Mouse (Mus musculus) liver, adult 2 months (tissue): ENCODE measurements around the gene Kmt2b.

ENCODE experiments used
- CTCF ChIP-seq: fragments of 200-500 bp; IDR thresholded peaks from 2 replicates; pipeline ENCODE4 v1.5.1; 2011; ENCODE audit warnings: low read depth, low read length, control low read depth
- POLR2A ChIP-seq: fragments of 200-500 bp; IDR thresholded peaks from 2 replicates; pipeline ENCODE4 v1.6.1; 2011; ENCODE audit warnings: low read length, control low read depth; ENCODE audit not compliant: insufficient read depth; ENCODE audit errors: extremely low read depth

DNA sequence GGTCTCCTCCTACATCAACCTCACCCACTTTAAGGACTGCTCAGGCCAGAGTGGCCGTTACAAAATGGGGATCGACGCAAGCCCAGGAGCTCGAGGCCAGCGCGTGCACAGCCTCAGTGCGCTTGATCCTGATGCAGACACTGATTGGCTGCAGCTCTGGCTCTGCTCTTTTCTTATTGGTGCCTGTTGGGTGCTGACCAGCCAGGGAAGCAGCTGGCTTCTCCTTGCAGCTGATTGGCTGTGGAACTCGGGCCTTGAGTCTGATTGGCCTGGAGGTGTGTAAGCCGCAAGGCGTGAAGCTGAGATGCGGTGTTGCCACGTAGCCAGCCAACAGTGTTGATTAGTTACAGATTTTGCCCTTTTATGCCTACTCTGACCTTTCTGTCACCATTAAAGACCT is 10.3 kb upstream of the Kmt2b start, which contains the start of gene Zbtb32:
- TF ChIP-seq CTCF (no peak), POLR2A (no peak)
